Mouse (Mus musculus) CD4-positive helper T cell, adult 2 months (primary cell): ENCODE results near the gene Gm6899.

Experiments
- DNase-seq: peaks from one replicate; pipeline ENCODE4 v3.0.0-alpha.2; 2012; ENCODE audit warnings: low read depth, missing footprints, low spot score

The Gm6899 gene

DNA sequence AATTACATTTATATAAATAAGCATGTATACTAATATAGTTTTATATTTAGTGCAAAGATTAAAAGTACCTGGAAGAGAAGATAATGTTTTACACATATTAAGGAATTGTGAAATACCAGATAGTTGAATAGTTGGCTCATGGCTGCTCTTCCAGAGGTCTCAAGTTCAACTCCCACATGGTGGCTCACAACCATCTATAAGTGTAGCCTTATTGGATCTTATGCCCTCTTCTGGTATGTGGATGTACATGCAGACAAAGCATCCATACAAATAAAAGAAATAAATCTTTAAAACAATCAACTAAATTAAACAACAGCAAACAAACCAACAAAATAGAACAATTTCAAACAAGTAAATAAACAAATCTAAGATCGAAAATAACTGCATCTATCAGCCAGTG lies 49.1 kb downstream of the Gm6899 start:
- DNase-seq, result no peak
